Mouse (Mus musculus) liver, postnatal 0 days (tissue): ENCODE data around the gene Stx3.

Source experiments
- CTCF ChIP-seq: sonication (generic); IDR thresholded peaks from 2 replicates; pipeline ENCODE4 v1.5.1; 2016; ENCODE audit warnings: antibody characterized with exemption, low read depth
- EP300 ChIP-seq: IDR thresholded peaks from 2 replicates; pipeline ENCODE4 v1.6.1; 2016; ENCODE audit warnings: antibody characterized with exemption, low read depth, mild to moderate bottlenecking

GRCm38 (mm10) chr19:11810856-11811255, 8.3 kb downstream of the Stx3 start:
- TF ChIP-seq CTCF (no peak), EP300 (no peak)
